Mouse (Mus musculus): ENCODE measurements around the gene Tcta. TPM values are rescaled to one million over a fixed set of nuclear protein-coding genes. Genes with fewer than 3 reads are reported as not detected.
A peak's percentile ranks its signal among the peaks of the same experiment; 100 is the strongest.

The Tcta gene
- polyA plus RNA-seq, 1 experiment from 2014 or later, result 20.1 TPM

DNA sequence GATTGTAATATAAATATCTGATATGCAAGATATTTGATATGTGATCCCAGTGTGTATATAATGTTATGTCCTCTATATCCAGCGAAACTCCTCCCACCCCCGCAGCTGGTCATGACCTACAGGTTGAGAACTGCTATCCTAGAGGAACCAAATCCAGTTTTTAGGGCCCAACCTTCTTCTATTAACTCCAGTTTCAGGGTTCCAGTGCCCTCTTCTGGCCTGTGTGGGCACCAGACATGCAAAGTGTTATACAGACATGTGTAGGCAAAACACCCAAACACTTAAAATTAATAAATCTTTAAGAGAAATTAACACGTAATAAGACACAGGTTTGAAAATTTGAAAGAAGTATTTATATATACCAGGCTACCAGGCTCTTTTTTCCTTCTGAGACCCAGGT, 11.6 kb upstream of the Tcta start:
- Histone ChIP-seq H3K9ac (no peak overlapping the region), H3K9me3 (ENCODE audit: low read depth, low read length) (no peaks in the 10 kb centered on the region), H3K4me3 (ENCODE audit: low read depth, low read length) (no peak overlapping the region), H3K27ac (ENCODE audit: low read depth) (no peak overlapping the region), H3K4me2 (no peak overlapping the region), H3K36me3 (ENCODE audit: insufficient read depth) (peaks cover 38% of the 10 kb centered on the region), H3K27me3 (ENCODE audit: insufficient read depth, low read length) (no peaks in the 10 kb centered on the region), H3K4me1 (ENCODE audit: insufficient read depth) (no peaks in the 10 kb centered on the region)
- no peak for DNase-seq
- ATAC-seq (ENCODE audit: insufficient read depth), result no peak
- 91% methylated on average over 3 of the region's 3 CpGs for WGBS
- peak; percentile 33 for TF ChIP-seq CTCF (IDR thresholded peaks at IDR 0.05; ENCODE audit: low read depth)

DNA sequence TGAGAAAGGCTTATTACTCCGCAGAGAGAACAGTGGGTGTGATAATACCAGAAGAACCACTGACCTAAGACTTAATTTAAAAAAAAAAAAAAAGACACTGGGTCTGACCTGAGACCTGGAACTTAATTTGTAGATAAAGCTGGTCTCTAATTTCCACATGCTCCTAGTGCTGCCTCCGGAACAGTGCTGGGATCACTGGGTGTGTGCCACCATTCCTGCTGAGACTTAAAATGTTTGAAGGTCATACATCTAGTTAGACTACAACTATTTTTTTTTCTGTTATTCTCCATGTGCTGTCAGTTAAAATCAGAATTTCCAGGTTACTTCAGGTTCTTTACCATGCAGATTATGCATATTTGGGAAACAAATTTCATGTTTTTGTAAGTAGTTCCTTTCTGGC, 2.2 kb upstream of the Tcta start:
- no peak for DNase-seq
- Histone ChIP-seq H3K9me3 (ENCODE audit: low read depth, low read length) (no peaks in the 10 kb centered on the region), H3K9ac (peak overlapping the region; percentile 49), H3K4me2 (peak overlapping the region; percentile 94), H3K4me1 (ENCODE audit: insufficient read depth) (peaks cover 6% of the 10 kb centered on the region), H3K27ac (ENCODE audit: low read depth) (no peak overlapping the region), H3K27me3 (ENCODE audit: insufficient read depth, low read length) (no peaks in the 10 kb centered on the region), H3K36me3 (ENCODE audit: insufficient read depth) (peaks cover 13% of the 10 kb centered on the region), H3K4me3 (ENCODE audit: low read depth, low read length) (peak overlapping the region; percentile 96)
- ATAC-seq (ENCODE audit: insufficient read depth), result no peak
- TF ChIP-seq CTCF (IDR thresholded peaks at IDR 0.05; ENCODE audit: low read depth), result no peak
- 47% methylated on average over 2 of the region's 2 CpGs for WGBS

- WGBS, result 6% methylated on average over 12 of the region's 12 CpGs
- Histone ChIP-seq H3K4me3 (ENCODE audit: low read depth, low read length) (peak overlapping the region; percentile 96), H3K36me3 (ENCODE audit: insufficient read depth) (peaks cover 19% of the 10 kb centered on the region), H3K4me2 (peak overlapping the region; percentile 94), H3K9ac (peak overlapping the region; percentile 98), H3K27ac (ENCODE audit: low read depth) (peak overlapping the region; percentile 100), H3K4me1 (ENCODE audit: insufficient read depth) (peaks cover 6% of the 10 kb centered on the region), H3K27me3 (ENCODE audit: insufficient read depth, low read length) (no peaks in the 10 kb centered on the region), H3K9me3 (ENCODE audit: low read depth, low read length) (no peaks in the 10 kb centered on the region)
- no peak for ATAC-seq (ENCODE audit: insufficient read depth)
- DNase-seq, result peak; percentile 30
- TF ChIP-seq CTCF (IDR thresholded peaks at IDR 0.05; ENCODE audit: low read depth), result no peak
These were observed 1.3 kb upstream of the Tcta start for GRCm38 (mm10) chr9:108307021-108307807.

- DNase-seq, result peak; percentile 89
- under 1% methylated on average over 51 of the region's 51 CpGs for WGBS
- Histone ChIP-seq H3K4me2 (peak overlapping the region; percentile 94), H3K9ac (peak overlapping the region; percentile 98), H3K4me3 (ENCODE audit: low read depth, low read length) (peak overlapping the region; percentile 96), H3K27me3 (ENCODE audit: insufficient read depth, low read length) (no peaks in the 10 kb centered on the region), H3K36me3 (ENCODE audit: insufficient read depth) (peaks cover 19% of the 10 kb centered on the region), H3K9me3 (ENCODE audit: low read depth, low read length) (no peaks in the 10 kb centered on the region), H3K27ac (ENCODE audit: low read depth) (peak overlapping the region; percentile 100), H3K4me1 (ENCODE audit: insufficient read depth) (peaks cover 6% of the 10 kb centered on the region)
- peak; percentile 83 for ATAC-seq (ENCODE audit: insufficient read depth)
- no peak for TF ChIP-seq CTCF (IDR thresholded peaks at IDR 0.05; ENCODE audit: low read depth)
These were observed 616 bp upstream of the Tcta start for GRCm38 (mm10) chr9:108306571-108306980.

- TF ChIP-seq CTCF (IDR thresholded peaks at IDR 0.05; ENCODE audit: low read depth), result no peak
- peak overlapping the region; percentile 75 for H3K9ac ChIP-seq
- DNase-seq (no peak), ATAC-seq (ENCODE audit: insufficient read depth) (peak; percentile 0; the same call in 1 of the 2 replicates)
- H3K9me3 ChIP-seq (ENCODE audit: low read depth, low read length), result no peaks in the 10 kb centered on the region
- peak overlapping the region; percentile 85 for H3K4me2 ChIP-seq
- H3K4me3 ChIP-seq (ENCODE audit: low read depth, low read length), result peak overlapping the region; percentile 96
- no peaks in the 10 kb centered on the region for H3K27me3 ChIP-seq (ENCODE audit: insufficient read depth, low read length)
- H3K36me3 ChIP-seq (ENCODE audit: insufficient read depth), result peaks cover 32% of the 10 kb centered on the region
- peaks cover 6% of the 10 kb centered on the region for H3K4me1 ChIP-seq (ENCODE audit: insufficient read depth)
- 0% methylated on average over 1 of the region's 1 CpGs for whole genome bisulfite sequencing
- peak overlapping the region; percentile 72 for H3K27ac ChIP-seq (ENCODE audit: low read depth)
These were observed 790 bp downstream of the Tcta start for GRCm38 (mm10) chr9:108305170-108305569.

DNA sequence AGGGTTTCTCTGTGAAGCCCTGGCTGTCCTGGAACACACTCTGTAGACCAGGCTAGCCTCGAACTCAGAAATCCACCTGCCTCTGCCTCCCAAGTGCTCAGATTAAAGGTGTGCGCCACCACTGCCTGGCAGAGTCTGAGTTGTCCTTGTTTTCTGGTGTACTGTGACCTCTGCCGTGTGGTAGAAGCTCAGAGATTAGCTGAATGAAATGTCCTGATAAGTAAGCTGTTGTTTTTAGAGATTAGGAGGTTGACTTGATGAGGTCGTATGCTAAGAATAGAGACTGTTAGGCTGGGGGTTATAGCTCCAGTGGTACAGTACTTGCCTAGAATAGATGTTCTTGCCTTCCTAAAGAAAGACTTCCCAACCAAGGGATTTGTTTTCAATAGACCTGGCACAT, 1.2 kb downstream of the Tcta start:
- peak overlapping the region; percentile 75 for H3K9ac ChIP-seq
- peak overlapping the region; percentile 85 for H3K4me2 ChIP-seq
- peaks cover 32% of the 10 kb centered on the region for H3K36me3 ChIP-seq (ENCODE audit: insufficient read depth)
- H3K27ac ChIP-seq (ENCODE audit: low read depth), result peak overlapping the region; percentile 72; the same call in 1 of the 2 replicates
- DNase-seq, result no peak
- ATAC-seq (ENCODE audit: insufficient read depth), result no peak
- H3K27me3 ChIP-seq (ENCODE audit: insufficient read depth, low read length), result no peaks in the 10 kb centered on the region
- no peak for TF ChIP-seq CTCF (IDR thresholded peaks at IDR 0.05; ENCODE audit: low read depth)
- 70% methylated on average over 4 of the region's 4 CpGs for WGBS
- peak overlapping the region; percentile 96 for H3K4me3 ChIP-seq (ENCODE audit: low read depth, low read length)
- peaks cover 6% of the 10 kb centered on the region for H3K4me1 ChIP-seq (ENCODE audit: insufficient read depth)
- no peaks in the 10 kb centered on the region for H3K9me3 ChIP-seq (ENCODE audit: low read depth, low read length)

DNA sequence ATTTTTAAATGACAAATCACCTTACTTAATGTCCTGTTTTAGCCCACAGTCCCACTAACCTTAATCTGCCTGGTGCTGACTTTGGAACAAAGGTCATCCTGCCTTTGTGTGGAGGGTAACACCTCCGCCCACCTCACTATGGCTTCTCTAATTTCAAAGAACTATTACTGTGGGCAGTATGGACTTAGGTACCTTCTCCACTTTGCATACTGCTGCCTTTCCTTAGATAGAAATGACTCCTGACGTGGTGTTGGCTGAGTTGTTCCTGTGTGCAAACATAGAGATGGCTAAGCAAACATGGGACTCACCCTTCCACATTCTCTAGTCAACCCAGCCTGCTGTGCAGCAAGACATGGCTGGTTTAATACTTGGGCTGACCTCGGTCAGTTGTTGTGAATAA, 4.1 kb downstream of the Tcta start:
- H3K4me1 ChIP-seq (ENCODE audit: insufficient read depth), result peaks cover 6% of the 10 kb centered on the region
- peak overlapping the region; percentile 69 for H3K27ac ChIP-seq (ENCODE audit: low read depth)
- H3K9ac ChIP-seq, result no peak overlapping the region
- no peak overlapping the region for H3K4me3 ChIP-seq (ENCODE audit: low read depth, low read length)
- H3K9me3 ChIP-seq (ENCODE audit: low read depth, low read length), result no peaks in the 10 kb centered on the region
- no peak for TF ChIP-seq CTCF (IDR thresholded peaks at IDR 0.05; ENCODE audit: low read depth)
- DNase-seq, result peak; percentile 49
- H3K4me2 ChIP-seq, result no peak overlapping the region
- no peaks in the 10 kb centered on the region for H3K27me3 ChIP-seq (ENCODE audit: insufficient read depth, low read length)
- ATAC-seq (ENCODE audit: insufficient read depth), result no peak
- peaks cover 32% of the 10 kb centered on the region for H3K36me3 ChIP-seq (ENCODE audit: insufficient read depth)
- 57% methylated on average over 3 of the region's 3 CpGs for WGBS
